Mouse (Mus musculus) intestine, postnatal 0 days (tissue): ENCODE data around the gene Kidins220. TPM values are rescaled to one million over a fixed set of nuclear protein-coding genes. Genes with fewer than 3 reads are reported as not detected.

Experiments used
- ATAC-seq: fragments of 200-750 bp; cut with Nextera tagmentation; 2 replicates; pipeline ENCODE4 v1.8.0; 2017; ENCODE audit warnings: mild to moderate bottlenecking, moderate TSS enrichment, moderate library complexity
- H3K27ac ChIP-seq: fragments of 300-500 bp; sonication (generic); 2 replicates; pipeline ENCODE4 v1.5.1; 2014; ENCODE audit warnings: mild to moderate bottlenecking, low read depth, low read length, moderate library complexity
- H3K27me3 ChIP-seq: fragments of 300-500 bp; sonication (generic); replicated peaks from 2 replicates; pipeline ENCODE4 v1.6.1; 2014; ENCODE audit warnings: low read length, mixed read lengths; ENCODE audit not compliant: control insufficient read depth, insufficient read depth
- H3K36me3 ChIP-seq: fragments of 300-500 bp; sonication (generic); 2 replicates; pipeline ENCODE4 v1.6.1; 2014; ENCODE audit warnings: mild to moderate bottlenecking, moderate library complexity; ENCODE audit not compliant: control insufficient read depth, insufficient read depth
- H3K4me1 ChIP-seq: fragments of 300-500 bp; sonication (generic); replicated peaks from 2 replicates; pipeline ENCODE4 v1.6.1; 2014; ENCODE audit warnings: antibody characterized with exemption, low read length, mixed read lengths; ENCODE audit not compliant: control insufficient read depth, insufficient read depth
- H3K4me2 ChIP-seq: fragments of 300-500 bp; sonication (generic); replicated peaks from 2 replicates; pipeline ENCODE4 v1.6.1; 2014; ENCODE audit warnings: low read depth, mild to moderate bottlenecking, moderate library complexity
- H3K4me3 ChIP-seq: fragments of 300-500 bp; sonication (generic); 2 replicates; pipeline ENCODE4 v1.5.1; 2014; ENCODE audit warnings: low read depth, low read length
- H3K9ac ChIP-seq: fragments of 300-500 bp; sonication (generic); 2 replicates; pipeline ENCODE4 v1.6.1; 2014; ENCODE audit warnings: mild to moderate bottlenecking, low read depth, low read length
- H3K9me3 ChIP-seq: fragments of 300-500 bp; sonication (generic); 2 replicates; pipeline ENCODE4 v1.6.1; 2016; ENCODE audit warnings: mixed run types; ENCODE audit not compliant: control insufficient read depth
- CTCF ChIP-seq: sonication (generic); IDR thresholded peaks from 2 replicates; pipeline ENCODE4 v1.5.1; 2016; ENCODE audit warnings: low read depth, mild to moderate bottlenecking, control low read depth, antibody characterized with exemption, moderate library complexity
- WGBS: fragments of 180-500 bp; shearing (Covaris S2); extraction: QIAGEN DNeasy Blood & Tissue Kit; methylation state at CpG from one replicate; pipeline ENCODE4 v1.1.7; 2014; 5-methylcytosine and 5-hydroxymethylcytosine counted together
- polyA plus RNA-seq: library from polyadenylated mRNA; unstranded; fragments of >200 nt; fragmentation: Nextera tagmentation; extraction: Ambion mirVana; gene quantifications from 2 replicates; pipeline ENCODE4 v1.2.1, GENCODE M21; 2015

Kidins220 gene
- polyA plus RNA-seq, 1 experiment from 2014 or later = 17.2 TPM

GRCm38 (mm10) chr12:24932120-24932519 is 42.6 kb upstream of the Kidins220 start:
- Histone ChIP-seq H3K4me2 (no peak overlapping the region), H3K9me3 (no peaks in the 10 kb centered on the region), H3K9ac (no peak overlapping the region), H3K27me3 (no peaks in the 10 kb centered on the region), H3K4me1 (no peaks in the 10 kb centered on the region), H3K27ac (no peak overlapping the region), H3K4me3 (no peak overlapping the region), H3K36me3 (no peaks in the 10 kb centered on the region)
- ATAC-seq = no peak
- TF ChIP-seq CTCF = no peak
- WGBS = 65% methylated on average over 6 of the region's 6 CpGs

GRCm38 (mm10) chr12:24933206-24933775 is 41.4 kb upstream of the Kidins220 start:
- no peak for ATAC-seq
- Histone ChIP-seq H3K27ac (no peak overlapping the region), H3K4me1 (no peaks in the 10 kb centered on the region), H3K36me3 (no peaks in the 10 kb centered on the region), H3K27me3 (no peaks in the 10 kb centered on the region), H3K9me3 (no peaks in the 10 kb centered on the region), H3K4me3 (no peak overlapping the region), H3K9ac (no peak overlapping the region), H3K4me2 (no peak overlapping the region)
- no peak for TF ChIP-seq CTCF
- 88% methylated on average over 1 of the region's 1 CpGs for WGBS

GRCm38 (mm10) chr12:24933996-24934395 is 40.7 kb upstream of the Kidins220 start:
- no peaks in the 10 kb centered on the region for H3K4me1 ChIP-seq
- no peaks in the 10 kb centered on the region for H3K9me3 ChIP-seq
- no peak overlapping the region for H3K27ac ChIP-seq
- TF ChIP-seq CTCF = no peak
- H3K36me3 ChIP-seq = no peaks in the 10 kb centered on the region
- WGBS = 90% methylated on average over 3 of the region's 3 CpGs
- H3K4me2 ChIP-seq = no peak overlapping the region
- no peaks in the 10 kb centered on the region for H3K27me3 ChIP-seq
- no peak for ATAC-seq
- H3K9ac ChIP-seq = no peak overlapping the region
- no peak overlapping the region for H3K4me3 ChIP-seq

- no peak for ATAC-seq
Observed at GRCm38 (mm10) chr12:24936281-24936680, 38.4 kb upstream of the Kidins220 start.

GRCm38 (mm10) chr12:24939372-24939771 is 35.4 kb upstream of the Kidins220 start:
- no peak for TF ChIP-seq CTCF
- no peak overlapping the region for H3K27ac ChIP-seq
- ATAC-seq = no peak
- 89% methylated on average over 8 of the region's 8 CpGs for WGBS
- no peaks in the 10 kb centered on the region for H3K27me3 ChIP-seq
- no peak overlapping the region for H3K9ac ChIP-seq
- H3K9me3 ChIP-seq = no peaks in the 10 kb centered on the region
- no peaks in the 10 kb centered on the region for H3K36me3 ChIP-seq
- no peak overlapping the region for H3K4me3 ChIP-seq
- no peaks in the 10 kb centered on the region for H3K4me1 ChIP-seq
- H3K4me2 ChIP-seq = no peak overlapping the region

More at GRCm38 (mm10) chr12:24936281-24936680, 38.4 kb upstream of the Kidins220 start:
- no peaks in the 10 kb centered on the region for H3K4me1 ChIP-seq
- H3K27me3 ChIP-seq = no peaks in the 10 kb centered on the region
- no peak overlapping the region for H3K27ac ChIP-seq
- no peak overlapping the region for H3K4me3 ChIP-seq
- no peak overlapping the region for H3K4me2 ChIP-seq
- H3K36me3 ChIP-seq = no peaks in the 10 kb centered on the region
- 50% methylated on average over 1 of the region's 1 CpGs for WGBS
- TF ChIP-seq CTCF = no peak
- H3K9me3 ChIP-seq = no peaks in the 10 kb centered on the region
- H3K9ac ChIP-seq = no peak overlapping the region

GRCm38 (mm10) chr12:24942619-24943287 is 32.0 kb upstream of the Kidins220 start:
- ATAC-seq = no peak
- H3K9me3 ChIP-seq = no peaks in the 10 kb centered on the region
- no peak overlapping the region for H3K27ac ChIP-seq
- no peaks in the 10 kb centered on the region for H3K27me3 ChIP-seq
- no peaks in the 10 kb centered on the region for H3K4me1 ChIP-seq
- no peaks in the 10 kb centered on the region for H3K36me3 ChIP-seq
- no peak overlapping the region for H3K4me3 ChIP-seq
- 71% methylated on average over 9 of the region's 9 CpGs for WGBS
- H3K4me2 ChIP-seq = no peak overlapping the region
- no peak overlapping the region for H3K9ac ChIP-seq
- TF ChIP-seq CTCF = no peak
